Comparison of ENCODE assay signal across 17 mouse cellular contexts in the genomic region with DNA sequence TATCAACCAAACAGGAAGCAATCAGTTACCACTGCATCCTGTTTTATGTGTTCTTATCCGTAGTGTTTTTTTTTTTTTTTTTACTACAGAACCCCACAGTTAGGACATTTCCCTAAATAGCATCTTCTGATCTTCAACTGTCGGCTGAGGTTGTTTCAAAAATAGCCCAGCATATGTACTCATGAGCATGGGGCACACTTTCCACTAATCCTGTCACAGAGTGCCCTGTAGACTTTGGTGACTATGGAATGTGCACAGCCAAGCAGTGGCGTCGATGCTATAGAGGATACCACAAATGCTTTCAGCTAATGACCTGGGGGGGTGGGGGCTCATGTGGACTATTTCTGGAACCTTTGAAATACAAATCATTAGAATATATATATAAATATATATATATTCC. TPM values are rescaled to one million over a fixed set of nuclear protein-coding genes. Genes with fewer than 3 reads are reported as not detected.
"Had no signal": no experiment of that assay in that cellular context is flagged by ENCODE, and none has a peak within 500 bp of the region (broad histone marks: within the 10 kb centered on the region; RNA-seq: fewer than 3 reads in every experiment).

No protein-coding gene starts in this region.

- H3K9ac ChIP-seq: limb, embryonic 15.5 days; liver, embryonic 12.5 days; lung, embryonic 15.5 days; neural tube, embryonic 15.5 days had no signal

- DNase-seq: kidney, postnatal 36 days; layer of hippocampus, adult 9-11 months; layer of hippocampus, postnatal 36 days; midbrain, embryonic 14.5 days; right cerebral cortex, adult 18-20 months; right cerebral cortex, postnatal 25 days; thymus, postnatal 36 days had no signal

- H3K4me1 ChIP-seq: liver, embryonic 12.5 days had no signal

- H3K27me3 ChIP-seq: limb, embryonic 15.5 days; lung, embryonic 15.5 days; neural tube, embryonic 15.5 days had no signal

- H3K9me3 ChIP-seq: limb, embryonic 15.5 days; liver, embryonic 12.5 days; lung, embryonic 15.5 days; neural tube, embryonic 15.5 days had no signal

- H3K4me3 ChIP-seq: limb, embryonic 15.5 days; liver, embryonic 12.5 days; lung, embryonic 15.5 days; myocyte; neural tube, embryonic 15.5 days had no signal

- H3K4me2 ChIP-seq: limb, embryonic 15.5 days; liver, embryonic 12.5 days; lung, embryonic 15.5 days; neural tube, embryonic 15.5 days had no signal

- ATAC-seq: liver, embryonic 12.5 days had no signal

- H3K27ac ChIP-seq: limb, embryonic 15.5 days; liver, embryonic 12.5 days; lung, embryonic 15.5 days; neural tube, embryonic 15.5 days had no signal

RNA-seq across cellular contexts. Expression of gene Irs1, which starts 23.7 kb away (rescaled TPM):
- total RNA-seq: megakaryocyte-erythroid progenitor cell, adult 5-6 weeks had no signal

RNA-seq across cellular contexts. Expression of gene Gm9747, which starts 34.6 kb away (rescaled TPM):
- total RNA-seq: layer of hippocampus, adult 18-20 months; layer of hippocampus, postnatal 36 days; left cerebral cortex, adult 8-10 months; left cerebral cortex, postnatal 25 days; megakaryocyte-erythroid progenitor cell, adult 5-6 weeks had no signal
- polyA plus RNA-seq: small intestine, adult 2 months had no signal
